Mouse (Mus musculus) kidney, postnatal 14 days (tissue): ENCODE data around the gene Trpm6.
A peak's percentile ranks its signal among the peaks of the same experiment; 100 is the strongest.

Experiments
- DNase-seq: peaks from one replicate; pipeline ENCODE4 v3.0.0; 2022; ENCODE audit warnings: mixed read lengths

Gene Trpm6

GRCm38 (mm10) chr19:18749598-18750339 lies at the start of gene Trpm6:
TSS of gene Trpm6 (plus strand) at chr19:18749983.
- DNase-seq: peak; percentile 28

- no peak for DNase-seq
These were observed 41.7 kb upstream of the Trpm6 start for GRCm38 (mm10) chr19:18708101-18708500.

DNA sequence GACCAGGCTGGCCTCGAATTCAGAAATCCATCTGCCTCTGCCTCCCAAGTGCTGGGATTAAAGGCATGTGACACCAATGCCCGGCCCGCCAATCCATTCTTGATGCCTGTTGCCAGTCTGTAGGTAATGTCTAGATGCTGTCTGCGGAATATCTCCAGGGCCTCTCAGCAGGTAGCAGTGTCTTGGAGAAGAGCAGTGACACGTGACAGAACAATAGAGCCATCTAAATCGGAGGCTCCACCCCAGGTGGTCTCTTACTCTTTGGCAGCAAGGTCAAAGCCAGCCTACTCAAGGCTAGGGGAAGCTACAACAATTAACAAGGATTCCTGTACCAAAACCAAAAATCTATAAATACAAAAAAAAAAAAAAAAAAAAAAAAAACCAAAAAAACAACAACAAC lies 38.9 kb upstream of the Trpm6 start:
- no peak for DNase-seq

GRCm38 (mm10) chr19:18711589-18711988 lies 38.2 kb upstream of the Trpm6 start:
- no peak for DNase-seq

DNA sequence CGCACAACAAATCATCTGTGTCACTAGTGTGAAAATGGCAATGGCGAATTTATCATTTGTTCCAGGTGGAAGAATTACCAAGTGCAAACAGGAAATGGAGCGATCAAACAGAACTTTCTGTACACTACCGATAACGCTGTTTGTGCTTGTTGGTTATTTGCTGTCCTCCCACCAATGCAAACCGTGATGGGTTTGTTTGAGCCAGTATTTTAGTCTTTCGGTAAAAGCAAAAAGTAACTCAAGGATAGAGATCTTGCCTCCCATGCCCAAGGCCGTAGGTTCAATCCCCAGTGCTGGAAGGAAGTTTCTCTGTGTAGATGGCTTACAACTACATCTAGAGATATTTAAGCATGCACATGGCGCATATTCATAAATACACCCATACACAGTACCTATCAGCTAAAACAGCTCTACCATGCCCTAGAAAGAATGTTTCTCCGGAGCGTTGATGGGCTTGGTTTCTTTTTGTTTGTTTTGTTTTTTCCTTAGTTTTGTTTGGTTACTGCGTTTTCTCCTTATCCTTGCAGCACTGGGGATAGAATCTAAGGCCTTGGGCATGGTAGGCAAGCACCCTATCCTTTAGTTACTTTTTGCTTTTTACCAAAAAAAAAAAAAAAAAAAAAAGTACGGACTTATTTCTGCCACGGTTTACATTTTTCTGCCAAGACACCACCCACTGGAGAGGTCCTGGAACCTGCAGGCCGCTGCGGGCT lies 37.5 kb upstream of the Trpm6 start:
- no peak for DNase-seq

DNA sequence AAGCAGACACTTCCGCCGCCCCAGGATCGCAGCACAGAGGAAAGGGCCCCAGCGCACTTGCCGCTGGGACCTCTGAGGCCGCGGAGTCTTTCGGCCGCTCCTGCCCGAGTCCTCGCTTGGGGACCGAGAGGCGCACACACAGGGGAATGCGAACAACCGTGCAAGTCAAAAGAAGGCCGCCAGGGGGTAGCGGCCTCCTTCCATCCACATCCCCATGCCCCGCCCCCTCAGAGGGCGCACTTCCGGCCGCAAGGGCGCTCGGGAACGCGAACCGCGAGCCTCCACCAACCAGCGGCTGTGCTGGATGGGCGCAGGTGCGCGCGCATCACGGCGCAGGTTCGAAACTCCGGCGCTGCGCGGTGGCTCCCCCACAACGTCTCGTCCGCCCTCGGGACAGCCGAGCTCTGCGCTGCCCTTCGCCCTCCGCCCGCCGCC lies 36.9 kb upstream of the Trpm6 start, which contains the start of gene D030056L22Rik:
Gene D030056L22Rik, plus strand, starts transcription at position 328 of the 435 bp plus-strand sequence.
- peak; percentile 99 for DNase-seq

DNA sequence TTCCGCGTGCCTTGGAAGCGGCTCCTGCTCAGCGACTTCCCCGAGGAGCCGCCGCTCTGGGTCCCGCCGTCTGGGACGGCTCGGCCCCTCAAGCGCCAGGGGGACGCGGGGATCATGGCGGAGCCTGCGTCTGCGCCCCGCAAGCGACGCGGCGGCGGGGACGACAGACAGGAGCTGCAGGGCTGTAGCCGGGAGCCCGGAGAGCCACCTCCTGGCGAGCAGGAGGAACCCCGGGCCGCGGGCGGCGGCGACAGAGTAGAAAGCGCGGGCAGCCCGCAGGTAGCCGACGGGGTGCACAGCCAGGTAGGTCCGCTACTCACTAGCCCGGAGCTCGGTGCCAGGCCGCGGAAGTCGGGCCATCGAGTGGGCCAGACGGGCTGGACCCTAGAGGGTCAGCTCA lies 36.4 kb upstream of the Trpm6 start:
- DNase-seq: peak; percentile 68

DNA sequence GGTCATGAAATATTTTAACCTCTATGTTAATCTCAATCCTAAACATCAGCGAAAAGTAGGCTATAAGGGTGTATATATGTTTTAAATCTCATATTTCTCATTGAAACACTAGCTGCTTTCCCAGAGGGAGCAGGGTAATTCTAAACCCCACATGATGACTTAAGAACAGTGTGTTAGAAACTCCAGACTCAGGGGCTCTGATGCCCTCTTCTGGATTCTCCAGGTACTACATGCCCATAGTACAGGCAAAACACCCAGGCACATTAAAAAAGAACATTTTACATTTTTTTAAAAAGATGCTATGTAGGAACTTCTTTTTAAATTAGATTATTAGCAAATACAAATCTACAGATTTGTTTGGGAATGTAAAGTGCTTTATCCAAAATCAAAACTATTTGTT lies 33.4 kb upstream of the Trpm6 start:
- peak; percentile 79 for DNase-seq

GRCm38 (mm10) chr19:18720337-18720736 lies 29.4 kb upstream of the Trpm6 start:
- DNase-seq: no peak

- DNase-seq: no peak
These were observed 24.6 kb upstream of the Trpm6 start for GRCm38 (mm10) chr19:18725186-18725585.

- no peak for DNase-seq
These were observed 19.5 kb upstream of the Trpm6 start for GRCm38 (mm10) chr19:18730255-18730654.

- DNase-seq: no peak
These were observed 18.7 kb upstream of the Trpm6 start for GRCm38 (mm10) chr19:18731077-18731476.

- no peak for DNase-seq
These were observed 13.9 kb upstream of the Trpm6 start for GRCm38 (mm10) chr19:18735901-18736300.

- DNase-seq: no peak
These were observed 10.6 kb upstream of the Trpm6 start for GRCm38 (mm10) chr19:18739146-18739545.

GRCm38 (mm10) chr19:18743946-18744345 lies 5.8 kb upstream of the Trpm6 start:
- no peak for DNase-seq

- DNase-seq: no peak
These were observed 3.0 kb upstream of the Trpm6 start for GRCm38 (mm10) chr19:18746576-18747340.

GRCm38 (mm10) chr19:18747379-18747778 lies 2.4 kb upstream of the Trpm6 start:
- DNase-seq: no peak

- DNase-seq: no peak
These were observed 7.4 kb downstream of the Trpm6 start for GRCm38 (mm10) chr19:18757191-18757590.

- no peak for DNase-seq
These were observed 7.9 kb downstream of the Trpm6 start for GRCm38 (mm10) chr19:18757706-18758105.

DNA sequence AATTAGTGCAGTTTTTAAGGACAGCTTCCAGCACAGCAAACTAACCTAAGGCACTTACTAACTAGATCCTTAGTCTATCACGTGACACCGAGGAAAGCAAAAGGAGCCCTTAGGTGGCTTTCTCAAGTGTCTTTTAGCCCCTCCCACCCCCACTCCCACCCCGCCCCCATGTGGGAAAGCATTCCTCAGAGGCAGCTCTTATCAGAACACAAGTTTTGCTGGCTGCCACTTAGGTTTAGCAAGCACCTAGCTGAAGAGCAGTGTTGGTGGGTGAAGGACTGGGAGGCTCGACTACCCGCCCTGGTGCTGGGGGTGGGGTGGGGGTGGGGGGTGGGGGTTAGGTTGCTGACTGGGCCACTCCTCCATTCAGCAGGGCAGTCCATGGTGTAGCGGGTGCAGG lies 8.5 kb downstream of the Trpm6 start:
- no peak for DNase-seq

DNA sequence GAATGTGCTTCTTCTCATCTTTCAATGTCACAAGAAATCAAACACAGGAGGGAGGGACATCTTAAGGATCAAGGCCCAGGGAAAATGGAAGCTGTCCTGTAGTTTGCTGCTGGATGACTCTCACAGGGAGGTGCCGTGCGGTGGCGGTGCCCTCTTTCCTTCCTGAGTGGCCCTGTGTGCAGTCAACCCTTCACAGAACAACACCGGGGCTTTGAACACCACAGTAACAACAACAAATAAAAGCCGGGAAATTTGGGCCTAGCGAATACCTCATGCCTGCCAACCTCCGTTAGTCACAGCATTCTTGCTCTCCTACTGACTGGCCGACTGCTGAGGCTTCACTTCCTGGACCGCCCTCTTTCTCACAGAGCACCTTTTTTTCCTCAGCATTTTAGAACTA lies 9.1 kb downstream of the Trpm6 start:
- DNase-seq: peak; percentile 21

DNA sequence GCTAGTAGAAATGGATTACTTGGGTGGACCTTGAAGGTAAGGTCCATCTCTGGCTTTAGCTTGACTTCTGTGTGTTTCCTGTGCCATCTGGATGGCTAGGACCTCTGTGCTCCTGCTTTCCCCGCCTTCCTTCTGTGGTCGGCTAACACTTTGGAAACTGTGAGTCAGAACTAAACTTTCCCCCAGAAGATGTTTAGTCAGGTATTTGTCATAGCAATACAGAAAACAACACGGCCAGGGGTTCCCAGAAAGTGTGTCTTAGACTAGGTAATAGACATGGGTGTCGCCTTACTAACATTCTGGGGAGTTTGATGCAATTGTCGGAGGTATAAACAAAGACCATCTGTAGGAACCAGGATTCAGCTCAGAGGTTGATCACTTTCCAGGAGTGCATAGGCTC lies 16.6 kb downstream of the Trpm6 start:
- no peak for DNase-seq

DNA sequence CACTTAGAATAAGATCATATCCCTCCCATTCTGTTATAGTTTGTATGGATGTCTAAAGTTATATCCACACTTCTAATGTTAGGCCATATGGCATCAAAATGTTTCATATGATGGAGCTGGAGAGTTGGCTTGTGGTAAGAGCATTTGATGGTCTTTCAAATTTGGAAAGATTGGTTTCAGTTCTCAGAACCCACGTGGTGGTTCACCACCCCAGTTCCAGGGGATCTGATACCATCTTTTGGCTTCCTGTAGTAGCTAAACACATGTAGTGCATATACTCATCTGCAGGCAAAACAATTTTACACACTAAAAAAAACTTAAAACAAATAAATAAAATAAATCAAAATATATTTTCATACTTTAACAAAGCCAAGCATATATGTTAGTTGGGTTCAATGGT lies 21.3 kb downstream of the Trpm6 start:
- DNase-seq: no peak

- DNase-seq: no peak
These were observed 21.8 kb downstream of the Trpm6 start for GRCm38 (mm10) chr19:18771561-18771960.
